In the genomic region with DNA sequence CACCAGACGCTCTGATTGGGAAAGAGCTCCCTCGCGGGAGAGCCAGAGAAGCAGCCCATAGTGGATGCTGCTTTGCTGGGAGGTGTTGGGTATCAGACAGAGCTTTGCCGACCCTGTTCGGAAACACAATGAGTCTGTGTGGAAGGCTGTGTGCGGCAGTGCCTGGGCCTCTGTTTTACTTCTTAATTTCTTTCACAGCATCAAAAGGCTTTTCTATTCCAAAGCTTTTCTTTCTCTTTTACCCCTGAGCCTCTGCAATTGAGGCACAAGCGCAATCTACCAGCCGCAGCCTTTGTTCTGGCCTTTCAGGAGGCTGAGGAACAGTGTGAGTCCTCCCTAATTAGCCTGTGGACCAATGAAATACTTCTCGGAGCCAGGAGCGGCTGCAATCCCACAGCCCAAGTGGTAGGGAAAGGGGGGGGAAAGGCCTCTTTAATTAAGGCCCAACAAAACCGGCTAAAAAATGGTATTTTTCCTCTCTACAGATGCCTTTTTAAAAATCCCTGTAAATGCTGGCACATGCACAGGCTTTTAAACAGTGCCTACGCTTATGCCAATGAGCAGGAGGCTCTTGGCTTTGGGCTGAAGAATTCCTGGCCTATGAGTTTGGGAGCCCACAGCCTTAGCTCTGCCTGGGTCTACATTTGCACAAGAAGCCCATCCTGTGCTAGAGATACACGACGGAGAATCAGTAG, we compare ENCODE assay signal across 9 mouse cellular contexts.
DNase-seq lines count a peak whose midpoint lies in the region; ATAC-seq and TF ChIP-seq lines count a peak whose summit lies in the region.
"Had no signal": no experiment of that assay in that cellular context is flagged by ENCODE, and none has a peak within 500 bp of the region (broad histone marks: within the 10 kb centered on the region; RNA-seq: fewer than 3 reads in every experiment).

No protein-coding gene starts in this region.

- H3K4me3 ChIP-seq in lung, embryonic 14.5 days (ENCODE audit: low read depth, low read length), result no peak overlapping the region
- H3K4me3 ChIP-seq in lung, adult 2 months (replicated peaks; ENCODE audit: extremely low read depth, low read depth, low read length), result no peak overlapping the region
- H3K4me3 ChIP-seq in embryonic facial prominence, embryonic 15.5 days (replicated peaks), result no peak overlapping the region
- no peak overlapping the region for H3K4me3 ChIP-seq in hindbrain, embryonic 14.5 days (replicated peaks; ENCODE audit: low read length)
- 0 out of 2 replicates have a peak overlapping the region, but pooled peaks have one; percentile 3 for H3K4me3 ChIP-seq in limb, embryonic 11.5 days (ENCODE audit: low read depth, low read length)
- H3K4me3 ChIP-seq: liver, embryonic 15.5 days had no signal

- peak overlapping the region; percentile 26; the same call in 1 of the 2 replicates for H3K27ac ChIP-seq in lung, embryonic 14.5 days (ENCODE audit: low read depth)
- no peak overlapping the region for H3K27ac ChIP-seq in embryonic facial prominence, embryonic 15.5 days (replicated peaks)
- peak overlapping the region; percentile 88 for H3K27ac ChIP-seq in hindbrain, embryonic 14.5 days
- peak overlapping the region; percentile 67 for H3K27ac ChIP-seq in limb, embryonic 11.5 days (replicated peaks; ENCODE audit: low read depth, low read length)
- H3K27ac ChIP-seq: liver, embryonic 15.5 days had no signal

- H3K9me3 ChIP-seq in lung, embryonic 14.5 days (ENCODE audit: low read depth, low read length), result no peaks in the 10 kb centered on the region
- no peaks in the 10 kb centered on the region for H3K9me3 ChIP-seq in embryonic facial prominence, embryonic 15.5 days (replicated peaks)
- H3K9me3 ChIP-seq in hindbrain, embryonic 14.5 days (ENCODE audit: control insufficient read depth, low read length), result no peaks in the 10 kb centered on the region
- no peaks in the 10 kb centered on the region for H3K9me3 ChIP-seq in limb, embryonic 11.5 days (ENCODE audit: control insufficient read depth, low read length)
- H3K9me3 ChIP-seq: liver, embryonic 15.5 days had no signal

- no peaks in the 10 kb centered on the region for H3K36me3 ChIP-seq in lung, embryonic 14.5 days (ENCODE audit: insufficient read depth)
- H3K36me3 ChIP-seq in embryonic facial prominence, embryonic 15.5 days, result no peaks in the 10 kb centered on the region
- H3K36me3 ChIP-seq in hindbrain, embryonic 14.5 days (replicated peaks; ENCODE audit: control insufficient read depth, insufficient read depth), result no peaks in the 10 kb centered on the region
- no peaks in the 10 kb centered on the region for H3K36me3 ChIP-seq in limb, embryonic 11.5 days (ENCODE audit: control insufficient read depth, insufficient read depth, low read length)
- H3K36me3 ChIP-seq: liver, embryonic 15.5 days had no signal

- peaks cover 7% of the 10 kb centered on the region for H3K4me1 ChIP-seq in lung, embryonic 14.5 days (ENCODE audit: insufficient read depth)
- no peaks in the 10 kb centered on the region for H3K4me1 ChIP-seq in lung, adult 2 months (ENCODE audit: control insufficient read depth, insufficient read depth, low read length)
- H3K4me1 ChIP-seq in embryonic facial prominence, embryonic 15.5 days, result peaks cover 9% of the 10 kb centered on the region
- H3K4me1 ChIP-seq in hindbrain, embryonic 14.5 days (replicated peaks; ENCODE audit: control insufficient read depth, insufficient read depth, low read length), result peaks cover 28% of the 10 kb centered on the region
- H3K4me1 ChIP-seq in limb, embryonic 11.5 days (ENCODE audit: control insufficient read depth, insufficient read depth, low read length), result peaks cover 5% of the 10 kb centered on the region; the same call in 1 of the 2 replicates

- no peak for TF ChIP-seq POLR2A in lung, adult 2 months (IDR thresholded peaks at IDR 0.05; ENCODE audit: borderline replicate concordance, extremely low read depth, low read depth, low read length)

- peak overlapping the region; percentile 19 for H3K9ac ChIP-seq in lung, embryonic 14.5 days
- no peak overlapping the region for H3K9ac ChIP-seq in embryonic facial prominence, embryonic 15.5 days
- peak overlapping the region; percentile 43 for H3K9ac ChIP-seq in hindbrain, embryonic 14.5 days
- peak overlapping the region; percentile 61 for H3K9ac ChIP-seq in limb, embryonic 11.5 days (ENCODE audit: low read length)
- H3K9ac ChIP-seq: liver, embryonic 15.5 days had no signal

- ATAC-seq in lung, embryonic 14.5 days (ENCODE audit: insufficient read depth), result peak; percentile 69
- peak; percentile 82; the same call in 1 of the 2 replicates for ATAC-seq in embryonic facial prominence, embryonic 15.5 days (ENCODE audit: insufficient number of reproducible peaks, low FRiP score, low TSS enrichment, low read depth)
- peak; percentile 95 for ATAC-seq in hindbrain, embryonic 14.5 days (ENCODE audit: low FRiP score)
- peak; percentile 67; the same call in 1 of the 2 replicates for ATAC-seq in limb, embryonic 11.5 days (ENCODE audit: insufficient number of reproducible peaks, low FRiP score, low TSS enrichment, low read depth)

- 19% methylated on average over 14 of the region's 14 CpGs for WGBS in lung, embryonic 14.5 days
- 37% methylated on average over 14 of the region's 14 CpGs for WGBS in lung, adult 2 months
- 15% methylated on average over 14 of the region's 14 CpGs for WGBS in embryonic facial prominence, embryonic 15.5 days
- WGBS in hindbrain, embryonic 14.5 days, result 4% methylated on average over 14 of the region's 14 CpGs
- WGBS in limb, embryonic 11.5 days, result 8% methylated on average over 14 of the region's 14 CpGs

- H3K27me3 ChIP-seq in lung, embryonic 14.5 days (ENCODE audit: insufficient read depth, low read length), result no peaks in the 10 kb centered on the region
- H3K27me3 ChIP-seq in embryonic facial prominence, embryonic 15.5 days, result no peaks in the 10 kb centered on the region
- no peaks in the 10 kb centered on the region for H3K27me3 ChIP-seq in hindbrain, embryonic 14.5 days (ENCODE audit: control insufficient read depth, insufficient read depth, low read length)
- H3K27me3 ChIP-seq in limb, embryonic 11.5 days (ENCODE audit: control insufficient read depth, insufficient read depth, low read length), result no peaks in the 10 kb centered on the region
- H3K27me3 ChIP-seq: liver, embryonic 15.5 days had no signal

- TF ChIP-seq CTCF in lung, embryonic 14.5 days (IDR thresholded peaks at IDR 0.05; ENCODE audit: low read depth), result no peak
- no peak for TF ChIP-seq CTCF in lung, adult 2 months (IDR thresholded peaks at IDR 0.05; ENCODE audit: insufficient read depth, low read length)

- DNase-seq in lung, embryonic 14.5 days, result peak; percentile 76
- DNase-seq in lung, adult 2 months, result no peak
- peak; percentile 75 for DNase-seq in hindbrain, embryonic 14.5 days (ENCODE audit: low spot score)
- DNase-seq in limb, embryonic 11.5 days (ENCODE audit: low spot score), result peak; percentile 75
- peak; percentile 16 to 36 for DNase-seq in right cerebral cortex, adult 2 months (ENCODE audit: low spot score in 2 of 2)
- no peak for DNase-seq in testis, postnatal 10 days (ENCODE audit: low spot score)
- DNase-seq in thymus, postnatal 4 days, result no peak

- peak overlapping the region; percentile 28 for H3K4me2 ChIP-seq in lung, embryonic 14.5 days
- peak overlapping the region; percentile 23 for H3K4me2 ChIP-seq in embryonic facial prominence, embryonic 15.5 days (replicated peaks)
- peak overlapping the region; percentile 40 for H3K4me2 ChIP-seq in hindbrain, embryonic 14.5 days (replicated peaks)
- H3K4me2 ChIP-seq in limb, embryonic 11.5 days (ENCODE audit: low read depth, severe bottlenecking), result peak overlapping the region; percentile 39; the same call in 1 of the 2 replicates
- H3K4me2 ChIP-seq: liver, embryonic 15.5 days had no signal

Comparison
In these comparisons a context has a peak if more than half of its experiments do, and no peak if none do; other contexts are left out.
1. DNase-seq: peak in lung, embryonic 14.5 days (single experiment), hindbrain, embryonic 14.5 days (single experiment), limb, embryonic 11.5 days (single experiment) and right cerebral cortex, adult 2 months (2 of 2); none in lung, adult 2 months (single experiment), testis, postnatal 10 days (single experiment) and thymus, postnatal 4 days (single experiment).
2. Peak in every context shown above with its lines, with median percentiles within 50 percentile points of each other: ATAC-seq and H3K4me2 ChIP-seq.